Comparison of ENCODE assay signal across 44 mouse cellular contexts in the genomic region with DNA sequence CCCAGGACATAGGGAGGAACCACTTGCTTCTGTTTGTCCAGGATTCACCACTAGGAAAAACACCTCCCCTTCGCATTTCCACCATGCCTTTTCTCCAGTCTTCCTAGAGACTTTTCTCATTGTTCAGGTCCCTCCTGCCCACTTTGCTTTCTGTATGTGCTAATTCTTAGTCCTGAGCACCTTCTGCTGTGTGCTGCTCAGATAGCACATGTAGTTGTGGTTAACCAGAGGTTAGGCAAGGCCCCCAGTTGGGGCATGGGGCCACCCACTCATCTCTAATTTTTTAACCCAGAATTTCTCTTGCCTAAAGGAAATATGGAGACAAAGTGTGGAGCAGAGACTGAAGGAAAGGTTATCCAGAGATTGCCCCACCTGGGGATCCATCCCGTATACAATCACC. TPM values are rescaled to one million over a fixed set of nuclear protein-coding genes. Genes with fewer than 3 reads are reported as not detected.
"Had no signal": no experiment of that assay in that cellular context is flagged by ENCODE, and none has a peak within 500 bp of the region (broad histone marks: within the 10 kb centered on the region; RNA-seq: fewer than 3 reads in every experiment).

No protein-coding gene starts in this region.

- H3K4me1 ChIP-seq: limb, embryonic 10.5 days; limb, embryonic 12.5 days; limb, embryonic 13.5 days; limb, embryonic 15.5 days; liver, embryonic 12.5 days; liver, embryonic 13.5 days; liver, embryonic 15.5 days; lung, embryonic 15.5 days; megakaryocyte, embryonic 14.5 days; midbrain, embryonic 10.5 days; midbrain, embryonic 12.5 days; midbrain, embryonic 13.5 days; midbrain, embryonic 15.5 days had no signal

- DNase-seq: left cerebral cortex, postnatal 4 days; liver; liver, embryonic 13.5 days; liver, postnatal 0 days; lung, adult 18-20 months; lung, adult 2 months; lung, embryonic 14.5 days; lung, postnatal 10 days; lung, postnatal 14 days; lung, postnatal 36 days; lung, postnatal 4 days; midbrain, embryonic 14.5 days had no signal

- ATAC-seq: liver, embryonic 12.5 days; liver, postnatal 0 days; lung, postnatal 0 days; midbrain, embryonic 13.5 days; midbrain, embryonic 15.5 days; midbrain, embryonic 16.5 days had no signal

- H3K4me3 ChIP-seq: left cerebral cortex, adult 2 months; limb, embryonic 10.5 days; limb, embryonic 12.5 days; limb, embryonic 13.5 days; limb, embryonic 15.5 days; liver, embryonic 12.5 days; liver, embryonic 13.5 days; liver, embryonic 15.5 days; lung, embryonic 15.5 days; megakaryocyte, embryonic 14.5 days; midbrain, embryonic 10.5 days; midbrain, embryonic 12.5 days; midbrain, embryonic 13.5 days; midbrain, embryonic 15.5 days; myocyte had no signal

- H3K27ac ChIP-seq: left cerebral cortex, adult 2 months; limb, embryonic 10.5 days; limb, embryonic 12.5 days; limb, embryonic 13.5 days; limb, embryonic 15.5 days; liver, embryonic 12.5 days; liver, embryonic 13.5 days; liver, embryonic 14.5 days; liver, embryonic 15.5 days; lung, embryonic 15.5 days; macrophage; midbrain, embryonic 10.5 days; midbrain, embryonic 12.5 days; midbrain, embryonic 13.5 days; midbrain, embryonic 15.5 days had no signal

RNA-seq across cellular contexts. Expression of gene S100a9, which starts 6.7 kb away (rescaled TPM):
- total RNA-seq: left cerebral cortex, adult 8-10 months; left cerebral cortex, postnatal 10 days; left cerebral cortex, postnatal 25 days; left cerebral cortex, postnatal 36 days; midbrain, postnatal 0 days had no signal
- polyA plus RNA-seq: midbrain, embryonic 10.5 days; myocyte had no signal

RNA-seq across cellular contexts. Expression of gene Pglyrp4, which starts 24.5 kb away (rescaled TPM):
- total RNA-seq: left cerebral cortex, adult 2 months; left cerebral cortex, adult 8-10 months; left cerebral cortex, postnatal 10 days; left cerebral cortex, postnatal 14 days; left cerebral cortex, postnatal 25 days; left cerebral cortex, postnatal 36 days; left cerebral cortex, postnatal 4 days; liver, adult 2 months; megakaryocyte-erythroid progenitor cell, adult 5-6 weeks; midbrain, postnatal 0 days; monocyte, adult 5-6 weeks had no signal
- polyA plus RNA-seq: limb, embryonic 10.5 days; limb, embryonic 11.5 days; limb, embryonic 12.5 days; liver, adult 2 months; liver, embryonic 11.5 days; liver, embryonic 12.5 days; liver, embryonic 13.5 days; liver, embryonic 15.5 days; liver, postnatal 0 days; lung, embryonic 14.5 days; lung, embryonic 15.5 days; lung, embryonic 16.5 days; lung, postnatal 0 days; macrophage; midbrain, embryonic 10.5 days; midbrain, embryonic 11.5 days; midbrain, embryonic 12.5 days; midbrain, embryonic 13.5 days; midbrain, embryonic 15.5 days; midbrain, embryonic 16.5 days; midbrain, postnatal 0 days; myocyte; neural tube, embryonic 11.5 days had no signal

RNA-seq across cellular contexts. Expression of gene S100a8, which starts 33.5 kb away (rescaled TPM):
- total RNA-seq: left cerebral cortex, postnatal 14 days; left cerebral cortex, postnatal 25 days had no signal
- polyA plus RNA-seq: midbrain, embryonic 10.5 days; myocyte had no signal

RNA-seq across cellular contexts. Expression of gene S100a7a, which starts 48.4 kb away (rescaled TPM):
- total RNA-seq: liver, adult 2 months; megakaryocyte-erythroid progenitor cell, adult 5-6 weeks; midbrain, postnatal 0 days; monocyte, adult 5-6 weeks had no signal
- polyA plus RNA-seq: limb, embryonic 10.5 days; limb, embryonic 11.5 days; limb, embryonic 12.5 days; limb, embryonic 13.5 days; liver, adult 2 months; liver, embryonic 11.5 days; liver, embryonic 12.5 days; liver, embryonic 13.5 days; liver, embryonic 14.5 days; liver, embryonic 15.5 days; liver, postnatal 0 days; lung, embryonic 14.5 days; macrophage; midbrain, embryonic 11.5 days; midbrain, embryonic 13.5 days; midbrain, embryonic 14.5 days; midbrain, embryonic 15.5 days; midbrain, embryonic 16.5 days; midbrain, postnatal 0 days; neural tube, embryonic 11.5 days had no signal
